Mouse (Mus musculus) adipocyte (in vitro differentiated cells): ENCODE measurements around the gene Mia3.
A peak's percentile ranks its signal among the peaks of the same experiment; 100 is the strongest.
"Not testable (repeated sequence)": the region's sequence is repeated elsewhere in the genome, so short reads cannot be mapped to it uniquely, and the experiment has no call there.

Source experiments
- DNase-seq: peaks from one replicate; pipeline ENCODE4 v3.0.0-alpha.2; 2016; ENCODE audit warnings: low spot score

Mia3 gene

DNA sequence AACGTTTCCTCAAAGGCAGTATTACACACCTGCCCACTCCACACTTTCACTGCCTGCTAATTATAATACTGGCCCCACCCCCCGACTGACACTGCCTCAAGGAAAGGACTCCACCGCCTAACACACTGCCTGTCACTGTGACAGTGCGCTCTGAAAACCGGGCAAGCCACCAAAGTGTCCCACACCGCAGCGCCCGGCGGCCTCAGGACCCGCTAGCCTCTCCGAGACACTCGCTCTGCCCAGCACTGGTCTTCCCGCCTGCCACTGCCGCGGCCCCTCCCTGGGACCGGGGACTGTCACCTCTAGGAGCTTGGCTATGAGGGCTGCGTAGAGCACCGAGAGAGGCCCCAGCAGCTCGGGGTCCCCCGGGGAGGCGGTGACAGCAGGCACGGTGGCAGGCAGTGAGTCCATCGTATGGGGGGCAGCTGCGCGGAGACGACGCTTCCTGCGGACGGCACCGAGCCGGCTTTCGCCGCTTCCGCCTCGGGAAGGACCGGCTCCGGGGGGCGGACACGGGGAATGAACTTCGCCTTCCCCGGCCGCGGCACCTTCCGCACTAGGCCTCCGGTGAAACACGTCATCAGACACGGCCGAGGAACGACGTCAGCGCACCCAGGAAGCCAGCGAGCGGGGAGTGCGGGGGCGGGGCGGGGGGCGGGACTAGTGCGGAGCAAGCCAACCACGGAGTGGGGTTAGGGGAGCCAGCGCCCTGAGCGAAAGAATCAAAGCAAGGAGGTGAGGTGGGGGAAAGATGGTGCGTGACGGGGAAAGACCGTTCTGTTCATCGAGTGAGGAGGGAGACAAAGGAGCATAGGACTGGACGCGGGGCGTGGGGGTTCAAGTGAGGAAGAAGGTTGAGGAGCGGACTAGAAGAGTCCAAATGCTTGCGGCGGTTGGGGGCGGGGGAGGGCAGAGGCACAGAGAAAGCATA, 24.2 kb downstream of the Mia3 start:
- peak; percentile 89 for DNase-seq

DNA sequence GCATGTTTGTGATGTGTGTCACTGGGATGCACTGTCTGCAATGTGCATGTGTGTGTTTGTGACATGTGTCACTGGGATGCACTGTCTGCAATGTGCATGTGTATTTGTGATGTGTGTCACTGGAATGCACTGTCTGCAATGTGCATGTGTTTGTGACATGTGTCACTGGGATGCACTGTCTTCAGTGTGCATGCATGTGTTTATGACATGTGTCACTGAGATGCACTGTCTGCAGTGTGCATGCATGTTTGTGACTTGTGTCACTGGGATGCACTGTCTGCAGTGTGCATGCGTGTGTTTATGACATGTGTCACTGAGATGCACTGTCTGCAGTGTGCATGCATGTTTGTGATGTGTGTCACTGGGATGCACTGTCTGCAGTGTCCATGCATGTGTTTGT, 26.5 kb downstream of the Mia3 start:
- DNase-seq: not testable (repeated sequence)

DNA sequence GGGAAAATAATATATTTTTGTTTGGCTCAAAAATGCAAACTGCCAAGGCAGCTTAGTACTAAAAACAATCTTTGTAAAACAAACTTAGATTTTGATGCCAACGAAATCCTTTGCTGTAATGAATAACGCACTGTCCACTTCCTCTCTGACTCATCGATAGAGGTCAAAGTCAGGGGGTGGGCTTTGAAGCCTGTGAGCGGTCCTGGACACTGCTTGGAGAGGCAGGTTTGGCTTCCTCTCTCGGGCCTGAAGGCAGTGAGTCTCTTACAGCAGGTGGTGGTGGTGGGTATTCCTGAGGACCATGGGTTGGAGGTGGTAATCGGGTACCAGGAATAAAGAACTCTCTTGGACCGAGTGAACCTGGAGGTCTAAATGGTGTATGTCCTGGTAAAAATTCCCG, 42.2 kb downstream of the Mia3 start:
- no peak for DNase-seq

DNA sequence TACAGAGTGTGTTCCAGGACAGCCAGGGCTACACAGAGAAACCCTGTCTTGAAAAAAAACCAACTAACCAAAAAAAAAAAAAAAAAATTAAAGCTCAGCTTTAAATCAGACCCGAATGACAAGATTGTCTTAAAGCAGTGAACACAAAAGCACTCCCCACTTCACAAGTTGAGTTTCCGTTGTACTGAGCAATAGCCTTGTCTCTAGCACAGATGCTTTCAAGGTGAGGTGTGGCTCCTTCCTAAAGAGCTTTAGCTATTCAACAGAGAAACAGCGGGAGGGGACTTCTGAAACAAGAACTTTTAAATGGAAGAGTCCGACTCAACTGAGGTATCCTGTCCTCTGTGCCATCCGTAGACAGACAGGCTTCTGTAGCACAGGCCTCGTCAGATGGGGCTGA, 44.9 kb downstream of the Mia3 start:
- DNase-seq: no peak

DNA sequence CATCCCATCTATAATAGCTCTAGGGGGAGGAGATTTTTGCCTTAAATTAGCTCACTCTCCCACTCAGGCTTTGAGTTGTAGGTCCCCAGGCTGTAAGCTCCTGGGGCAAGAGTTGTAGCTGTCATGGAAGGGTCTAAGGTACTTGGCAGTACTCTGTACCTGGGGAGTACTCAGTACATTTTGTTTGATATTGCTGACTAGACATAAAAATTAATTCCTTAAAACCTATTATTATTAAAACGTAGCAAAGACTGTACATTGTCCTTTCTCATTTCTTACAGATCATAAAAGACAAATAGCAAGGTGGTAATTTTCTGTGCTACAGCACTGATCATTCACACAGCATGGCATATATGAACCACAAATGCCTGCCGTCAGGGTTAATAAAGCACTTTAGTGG, 45.4 kb downstream of the Mia3 start:
- no peak for DNase-seq

DNA sequence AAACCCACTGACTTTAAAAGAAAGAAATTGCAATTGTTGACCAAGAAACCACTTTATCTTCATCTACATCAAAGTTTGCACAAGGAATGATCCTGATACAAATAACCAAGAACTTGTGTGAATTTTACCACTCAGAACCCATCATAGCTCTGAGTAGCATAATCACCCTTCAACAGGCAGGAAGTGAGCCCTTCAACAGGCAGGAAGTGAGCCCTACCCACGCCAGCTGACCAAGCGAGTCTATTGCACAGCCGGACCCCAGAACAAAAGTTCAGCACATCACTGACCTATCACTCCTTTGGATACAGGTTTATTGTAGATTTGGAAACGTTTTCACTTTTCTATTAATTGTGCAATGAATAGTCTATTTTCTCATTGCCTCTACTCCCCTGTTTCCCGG, 46.9 kb downstream of the Mia3 start:
- not testable (repeated sequence) for DNase-seq

DNA sequence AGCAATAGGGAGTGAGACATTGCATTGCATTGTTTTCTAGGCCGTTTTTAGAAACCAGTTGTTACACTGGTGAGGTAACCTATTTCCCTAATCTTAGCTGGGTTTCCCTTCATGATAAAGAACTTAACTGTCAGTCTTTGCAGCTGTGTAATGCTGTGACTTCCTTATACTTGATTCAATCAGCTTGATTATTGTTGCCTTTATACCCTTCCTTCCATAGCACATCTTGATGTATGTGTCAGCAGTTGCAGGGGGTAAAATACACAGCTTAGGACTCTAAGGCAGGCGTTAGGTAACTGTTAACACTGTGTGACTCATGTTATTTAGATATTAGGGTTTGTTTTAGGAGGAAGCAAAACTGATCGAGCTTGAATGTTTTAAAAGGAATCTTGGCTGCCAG, 48.6 kb downstream of the Mia3 start:
- no peak for DNase-seq

DNA sequence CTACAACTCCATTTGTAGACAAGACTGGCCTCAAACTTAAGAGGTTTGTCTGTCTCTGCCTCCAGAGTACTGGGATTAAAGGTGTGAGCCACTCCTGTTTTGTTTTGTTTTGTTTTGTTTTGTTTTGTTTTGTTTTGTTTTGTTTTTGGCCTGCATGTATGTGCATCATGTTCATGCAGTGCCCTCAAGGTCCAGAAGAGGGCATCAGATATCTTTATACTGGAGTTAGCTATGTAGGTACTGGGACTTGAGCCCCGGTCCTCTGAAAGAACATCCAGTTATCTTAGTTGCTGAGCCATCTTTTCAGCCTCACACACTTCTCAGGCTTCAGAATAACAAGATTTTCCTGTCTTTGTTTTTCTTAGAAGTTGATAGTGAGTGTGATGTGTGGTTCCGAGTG, 53.6 kb downstream of the Mia3 start:
- no peak for DNase-seq

DNA sequence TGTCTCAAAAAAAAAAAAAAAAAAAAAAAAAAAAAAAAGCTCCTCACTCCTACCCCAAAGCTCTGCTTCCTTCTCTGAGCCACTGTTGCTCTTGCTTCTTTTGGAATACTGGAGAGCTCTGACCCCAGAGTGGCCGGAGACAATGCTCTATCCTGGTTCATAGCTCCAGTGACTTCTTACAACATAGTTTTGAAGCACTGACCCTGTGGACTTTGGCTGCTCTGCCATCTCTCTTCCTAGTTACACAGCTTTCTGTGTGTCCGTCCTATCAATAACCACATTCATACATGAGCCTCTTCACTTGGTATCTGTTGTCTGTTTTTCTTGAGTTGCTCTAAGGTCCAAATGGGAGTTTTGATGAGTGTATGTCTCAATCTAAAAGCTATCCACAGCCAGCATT, 57.3 kb downstream of the Mia3 start:
- no peak for DNase-seq

DNA sequence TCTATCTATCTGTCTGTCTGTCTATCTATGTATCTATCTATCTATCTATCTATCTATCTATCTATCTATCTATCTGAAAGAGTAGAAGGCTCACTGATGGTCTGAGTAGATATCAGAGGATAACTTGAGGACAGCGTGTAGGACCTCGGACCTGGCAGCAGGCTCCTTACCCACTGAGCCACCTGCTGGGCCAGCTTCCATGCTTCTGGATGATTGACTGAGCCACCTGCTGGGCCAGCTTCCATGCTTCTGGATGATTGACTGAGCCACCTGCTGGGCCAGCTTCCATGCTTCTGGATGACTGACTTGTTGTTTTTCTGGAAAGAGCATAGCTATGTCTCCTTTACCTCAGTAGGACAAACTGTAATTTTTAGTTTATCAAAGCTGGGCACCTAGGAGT, 59.8 kb downstream of the Mia3 start:
- not testable (repeated sequence) for DNase-seq

DNA sequence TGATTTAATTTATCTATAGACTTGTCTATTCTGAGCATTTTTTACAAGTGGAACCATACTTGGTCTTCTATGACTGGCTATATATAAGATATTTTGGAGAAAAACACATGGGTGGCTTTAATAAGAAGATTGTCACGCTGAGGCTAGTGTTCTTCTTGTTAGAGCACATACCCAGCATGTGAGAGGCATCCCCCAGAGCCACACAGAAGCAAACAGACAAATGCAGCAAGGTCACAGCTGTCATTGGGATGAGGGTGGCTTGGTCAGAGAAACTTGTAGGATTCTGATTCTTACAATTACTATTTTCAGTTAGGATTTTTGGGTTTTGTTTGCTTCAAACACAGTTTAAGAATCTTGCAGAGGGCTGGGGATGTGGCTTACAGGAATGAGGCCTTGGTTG, 60.9 kb downstream of the Mia3 start:
- no peak for DNase-seq

DNA sequence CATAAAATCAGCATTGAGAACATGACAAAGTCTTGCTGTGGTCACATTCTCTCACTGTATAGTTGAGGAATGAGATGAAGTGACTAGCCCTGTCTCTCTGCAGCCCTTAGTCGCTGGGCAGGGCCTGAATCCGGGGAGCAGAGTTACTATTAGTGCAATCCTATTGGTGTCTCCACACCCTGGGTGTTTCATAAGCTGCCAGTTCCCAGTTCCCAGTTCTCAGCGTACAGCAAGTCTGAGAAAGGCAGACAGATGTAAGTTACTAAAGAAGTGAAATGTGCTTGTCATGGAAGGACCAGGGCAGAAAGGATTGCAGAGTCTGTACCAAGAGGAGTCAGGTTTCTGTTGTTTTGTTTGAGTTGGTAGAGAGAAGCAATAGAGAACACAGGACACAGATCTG, 61.8 kb downstream of the Mia3 start:
- peak; percentile 60 for DNase-seq

DNA sequence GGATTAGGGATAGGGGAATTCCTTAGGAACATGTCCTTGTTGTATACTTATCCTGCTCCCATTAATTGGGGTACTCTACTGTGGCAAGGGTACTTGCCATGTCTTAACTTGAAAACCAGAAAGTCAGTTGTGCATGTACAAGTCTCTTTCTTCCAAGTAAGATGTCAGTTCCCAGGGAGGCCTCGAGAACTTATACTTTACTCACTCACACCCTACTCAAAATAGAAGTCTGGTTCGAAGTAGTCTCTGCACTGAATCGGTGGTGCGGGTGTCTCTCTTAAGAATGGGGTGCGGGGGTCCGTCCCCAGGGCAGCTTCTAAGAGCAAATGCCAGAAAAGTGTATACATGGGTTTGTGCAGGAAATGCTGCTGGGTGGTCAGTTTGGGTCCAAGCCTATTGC, 70.2 kb downstream of the Mia3 start:
- peak; percentile 100 for DNase-seq

DNA sequence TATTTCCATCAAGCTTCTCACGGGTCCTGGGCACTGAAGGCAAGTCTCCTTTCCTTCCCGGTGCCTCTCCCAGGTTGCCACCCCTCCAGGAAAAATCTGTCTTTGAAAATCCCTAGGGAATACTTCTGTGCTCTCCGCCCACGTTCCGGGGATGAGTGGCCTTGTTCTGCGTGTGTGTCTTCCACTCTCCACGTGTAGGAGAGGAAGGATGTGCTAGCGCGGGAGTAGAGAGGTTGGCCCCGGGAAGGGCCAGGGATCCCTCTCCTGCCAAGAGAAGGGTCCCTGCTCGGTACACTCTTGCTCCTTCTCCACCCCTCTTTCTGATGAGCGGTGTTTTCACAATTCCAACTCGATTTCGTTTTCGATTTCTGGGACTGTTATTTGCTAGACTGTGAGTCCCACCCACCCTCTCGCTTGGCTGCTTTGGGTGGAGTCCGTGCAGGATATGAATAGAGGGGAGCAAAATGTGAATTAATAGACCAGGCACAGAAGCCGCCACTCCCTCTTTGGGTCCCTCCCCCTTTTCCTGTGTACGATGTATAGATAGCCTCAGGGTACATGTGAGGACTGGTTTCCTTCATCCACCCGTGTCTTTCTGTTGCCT, 71.4 kb downstream of the Mia3 start:
- DNase-seq: peak; percentile 52

DNA sequence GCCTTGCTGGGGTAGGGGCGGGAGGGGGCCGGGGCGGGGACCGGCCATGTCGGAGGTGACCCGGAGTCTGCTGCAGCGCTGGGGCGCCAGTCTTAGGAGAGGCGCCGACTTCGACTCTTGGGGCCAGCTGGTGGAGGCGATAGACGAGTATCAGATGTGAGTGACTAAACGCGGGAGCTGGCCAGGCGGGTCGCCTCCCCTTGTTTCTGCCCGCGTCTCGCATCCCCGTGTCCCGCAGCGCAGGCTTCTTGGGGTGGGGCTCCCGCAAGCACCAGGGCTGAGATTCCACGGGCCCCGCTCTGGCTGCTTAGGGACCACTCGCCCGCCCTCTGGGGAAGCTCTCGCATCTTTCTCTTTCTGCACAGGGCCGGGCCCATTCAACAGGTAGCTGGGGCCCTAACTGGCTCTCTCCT, 71.9 kb downstream of the Mia3 start:
- DNase-seq: peak; percentile 43

DNA sequence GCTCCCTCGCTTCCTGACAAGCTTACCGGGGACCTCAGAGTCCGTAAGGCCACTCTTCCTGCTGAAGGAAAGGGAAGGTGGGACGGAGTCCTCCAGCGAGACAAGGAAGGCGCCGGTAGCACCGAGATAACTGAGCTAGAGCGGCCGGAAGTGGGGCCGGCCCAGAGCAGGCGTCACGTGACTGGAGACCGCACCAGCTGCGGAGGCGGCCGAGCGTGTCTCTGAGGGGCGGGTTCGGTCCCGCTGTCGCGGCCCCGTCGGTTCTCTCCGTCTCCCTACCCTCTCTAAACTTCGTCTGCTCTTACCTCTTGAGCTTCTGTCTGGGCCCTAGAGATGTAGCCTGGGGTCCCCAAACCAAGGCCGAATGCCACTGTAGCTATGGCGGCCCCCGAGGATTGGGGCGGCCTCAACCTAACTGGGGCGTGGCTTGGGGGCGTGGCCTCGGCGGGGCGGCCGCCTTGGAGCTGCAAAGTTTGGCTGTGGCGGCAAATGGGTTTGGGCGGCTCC, 72.4 kb downstream of the Mia3 start, which contains the start of gene Brox:
Gene Brox (minus strand): TSS at position 393 of the 507 bp plus-strand sequence.
- peak; percentile 90 for DNase-seq

DNA sequence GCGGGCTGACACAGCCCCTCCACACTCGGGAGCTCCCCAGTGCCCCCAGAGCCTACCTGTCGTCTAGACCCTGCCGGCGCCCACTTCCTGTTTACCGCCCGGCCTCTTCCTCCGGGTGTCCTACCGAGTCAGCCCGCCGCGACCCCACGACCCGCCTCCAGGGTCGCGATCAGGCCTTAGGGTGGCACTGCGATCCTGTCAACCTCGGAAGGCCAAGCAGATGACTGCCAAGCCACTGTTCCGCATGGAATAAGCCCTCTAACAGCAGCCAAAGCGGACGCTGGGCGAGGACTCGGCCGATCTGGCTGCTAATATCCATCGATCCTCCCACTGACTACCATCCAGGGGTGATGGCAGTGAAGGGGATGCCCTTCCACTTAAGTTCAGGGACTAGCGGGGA, 72.9 kb downstream of the Mia3 start, which contains the start of gene Aida:
Gene Aida (plus strand): TSS at position 126 of the 400 bp plus-strand sequence.
- no peak for DNase-seq

DNA sequence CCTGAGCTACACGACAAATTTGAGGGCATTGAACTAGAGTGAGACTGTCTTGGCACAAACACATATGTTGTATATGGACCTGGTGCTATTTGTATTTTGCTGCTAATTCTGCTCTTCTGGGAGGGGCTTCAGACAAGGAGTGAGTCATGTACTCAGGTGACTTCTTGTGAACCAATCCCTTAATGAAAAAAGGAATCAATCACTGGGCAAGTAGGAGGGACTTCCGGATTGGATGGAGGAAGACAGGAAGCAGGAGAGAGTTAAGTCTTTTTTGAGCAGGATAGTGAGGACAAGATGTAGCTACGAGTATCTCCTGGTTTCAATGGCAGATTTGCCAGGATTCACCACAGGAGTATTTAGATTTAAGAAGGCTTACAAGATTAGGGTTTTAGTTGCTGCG, 79.8 kb downstream of the Mia3 start:
- no peak for DNase-seq

DNA sequence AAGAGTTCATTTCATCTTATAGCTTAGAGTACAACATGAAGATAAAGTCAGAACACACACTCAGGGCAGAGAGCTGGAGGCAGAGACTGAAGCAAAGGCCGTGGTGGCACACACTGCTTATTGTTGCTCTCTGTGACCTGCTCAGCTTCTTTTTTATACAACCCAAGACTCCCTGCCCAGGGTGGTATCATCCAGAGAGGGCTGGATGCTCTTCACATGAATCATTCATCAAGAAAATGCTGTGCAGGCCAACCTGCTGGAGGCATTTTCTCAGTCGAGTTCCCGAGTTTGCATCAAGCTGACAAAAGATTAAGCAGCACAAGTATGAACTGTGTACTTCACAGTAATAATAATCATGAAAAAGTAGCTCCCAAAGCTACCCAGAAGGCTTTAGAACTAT, 81.0 kb downstream of the Mia3 start:
- DNase-seq: no peak
